Mouse (Mus musculus) adipocyte (in vitro differentiated cells): ENCODE measurements around the gene Srsf10.

Experiments
- DNase-seq: peaks from one replicate; pipeline ENCODE4 v3.0.0-alpha.2; 2016; ENCODE audit warnings: low spot score

Srsf10 gene

GRCm38 (mm10) chr4:135855536-135856222 lies at the start of gene Srsf10:
Gene Srsf10, plus strand, starts transcription at chr4:135855747.
- peak; percentile 96 for DNase-seq

DNA sequence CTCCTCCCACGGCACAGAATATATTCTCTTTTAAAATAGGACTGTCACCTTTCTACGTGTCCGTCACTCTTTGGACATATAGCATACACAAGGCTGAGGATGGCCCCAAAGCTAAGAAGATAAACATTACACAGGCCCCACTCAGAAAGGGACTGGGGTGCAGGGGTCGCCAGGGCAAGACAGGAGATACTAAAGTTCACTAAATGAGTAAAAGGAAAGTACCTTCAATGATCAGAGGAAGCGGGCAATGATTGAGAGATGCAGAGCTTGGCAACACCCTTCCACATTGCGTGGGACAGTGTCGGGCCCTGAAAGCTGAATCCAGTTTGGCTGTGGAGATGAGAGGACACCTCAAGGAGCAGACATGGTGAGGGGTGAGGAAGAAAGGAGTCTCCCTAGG lies 40.7 kb upstream of the Srsf10 start:
- no peak for DNase-seq

DNA sequence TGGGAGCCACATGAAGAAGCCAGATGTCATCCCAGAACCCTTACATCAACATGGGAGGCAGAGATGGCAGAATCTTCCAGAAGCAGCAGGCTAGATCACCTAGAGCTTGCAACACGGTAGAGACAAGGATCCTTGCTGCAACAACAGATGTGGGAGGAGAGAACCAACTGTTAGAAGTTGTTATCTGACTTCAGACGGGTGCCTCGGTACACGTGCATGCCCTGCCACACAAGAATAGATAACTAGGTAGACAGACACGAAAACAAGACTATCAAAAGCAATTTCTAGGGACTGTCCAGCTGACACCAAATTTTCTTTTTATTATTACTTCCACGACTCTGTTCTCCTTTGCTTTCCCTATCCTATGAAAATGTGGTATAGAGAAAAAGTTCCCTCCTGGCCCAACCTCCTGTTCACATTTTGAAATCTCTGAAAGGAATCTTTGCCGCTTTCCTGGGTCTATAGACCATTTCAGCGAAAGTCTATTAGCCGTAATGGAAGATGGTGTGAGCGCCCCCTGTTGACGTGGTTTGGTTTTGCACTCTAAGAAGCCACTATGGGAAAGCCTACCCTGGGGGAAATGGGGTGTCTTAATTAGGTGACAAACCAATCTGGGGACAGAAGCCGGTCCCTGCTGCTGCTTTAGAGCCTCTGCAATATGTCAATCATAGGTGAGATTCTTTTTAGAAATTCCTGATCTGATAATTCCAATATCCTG lies 38.5 kb upstream of the Srsf10 start:
- DNase-seq: peak; percentile 50

- no peak for DNase-seq
Observed at GRCm38 (mm10) chr4:135818366-135818765, 37.2 kb upstream of the Srsf10 start.

DNA sequence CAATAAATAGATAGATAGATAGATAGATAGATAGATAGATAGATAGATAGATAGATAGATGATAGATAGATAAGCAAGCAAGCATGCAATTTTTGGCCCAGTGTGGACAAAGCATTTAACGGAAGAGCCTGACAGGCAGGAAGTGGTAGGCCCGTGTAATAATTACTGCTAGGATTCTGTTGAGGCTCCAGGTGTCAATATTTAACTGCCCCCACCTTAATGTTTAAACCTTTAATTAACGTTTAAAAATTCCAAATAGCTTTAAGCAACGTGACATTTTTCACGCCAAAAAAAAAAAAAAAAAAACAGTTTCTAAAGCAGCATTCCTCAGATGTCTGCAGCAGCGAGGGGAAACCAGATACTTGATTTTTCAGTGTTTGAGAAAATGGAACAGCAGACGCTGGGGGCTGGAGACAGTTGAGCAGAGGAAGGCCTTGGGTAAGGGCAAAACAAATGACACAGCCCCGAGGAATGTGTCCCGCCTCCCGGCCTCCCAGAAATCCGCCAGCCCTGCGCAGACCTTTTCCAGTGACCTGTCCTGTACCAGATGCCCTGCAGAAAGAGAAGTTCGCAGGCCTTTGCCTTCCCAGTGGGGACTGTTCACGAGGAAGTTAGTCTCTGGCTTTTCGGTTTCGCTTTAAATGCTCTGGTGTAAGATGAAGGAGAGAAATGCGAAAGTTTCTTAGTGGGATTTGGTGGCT lies 35.6 kb upstream of the Srsf10 start:
- no peak for DNase-seq

- no peak for DNase-seq
Observed at GRCm38 (mm10) chr4:135821772-135822171, 33.8 kb upstream of the Srsf10 start.

- DNase-seq: no peak
Observed at GRCm38 (mm10) chr4:135823298-135823697, 32.2 kb upstream of the Srsf10 start.

- DNase-seq: no peak
Observed at GRCm38 (mm10) chr4:135824254-135824653, 31.3 kb upstream of the Srsf10 start.

DNA sequence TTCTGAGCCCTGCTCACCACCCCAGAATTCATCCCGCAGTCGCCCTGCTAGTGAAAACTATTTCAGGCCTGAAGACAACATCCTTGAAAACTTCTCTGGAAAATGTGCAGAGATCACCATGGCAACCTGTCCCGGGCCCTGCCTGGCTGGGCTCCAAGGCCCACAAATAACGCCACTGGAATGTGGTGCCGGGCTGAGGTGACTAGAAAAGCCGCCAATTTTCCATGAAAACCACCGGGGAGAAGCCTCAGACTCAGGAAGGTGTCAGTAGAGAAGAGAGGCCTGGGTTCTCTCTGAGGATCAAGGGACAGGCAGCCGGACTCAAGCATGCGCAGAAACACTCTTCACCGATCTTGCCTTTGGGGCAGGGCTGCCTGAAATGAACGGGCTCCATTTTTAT lies 27.1 kb upstream of the Srsf10 start:
- peak; percentile 58 for DNase-seq

DNA sequence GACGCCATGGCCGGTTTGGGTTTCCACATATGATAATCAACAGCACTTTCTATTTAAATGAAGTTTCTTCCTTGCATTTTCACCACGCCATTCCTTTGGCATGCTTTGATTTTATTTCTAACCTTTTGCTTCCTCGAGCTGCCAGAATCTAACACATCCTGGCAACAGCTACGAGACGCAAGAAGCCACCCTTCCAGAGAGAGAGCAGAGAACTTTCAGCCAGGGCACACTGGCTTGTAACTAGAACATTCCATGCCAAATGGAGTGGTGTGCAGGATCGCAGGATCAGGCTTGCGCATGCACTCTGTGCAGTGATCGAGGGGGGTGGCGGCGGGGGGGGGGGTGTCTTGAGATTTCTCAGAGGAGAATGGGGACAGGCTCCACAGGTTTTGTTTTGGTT lies 23.5 kb upstream of the Srsf10 start:
- DNase-seq: peak; percentile 73

DNA sequence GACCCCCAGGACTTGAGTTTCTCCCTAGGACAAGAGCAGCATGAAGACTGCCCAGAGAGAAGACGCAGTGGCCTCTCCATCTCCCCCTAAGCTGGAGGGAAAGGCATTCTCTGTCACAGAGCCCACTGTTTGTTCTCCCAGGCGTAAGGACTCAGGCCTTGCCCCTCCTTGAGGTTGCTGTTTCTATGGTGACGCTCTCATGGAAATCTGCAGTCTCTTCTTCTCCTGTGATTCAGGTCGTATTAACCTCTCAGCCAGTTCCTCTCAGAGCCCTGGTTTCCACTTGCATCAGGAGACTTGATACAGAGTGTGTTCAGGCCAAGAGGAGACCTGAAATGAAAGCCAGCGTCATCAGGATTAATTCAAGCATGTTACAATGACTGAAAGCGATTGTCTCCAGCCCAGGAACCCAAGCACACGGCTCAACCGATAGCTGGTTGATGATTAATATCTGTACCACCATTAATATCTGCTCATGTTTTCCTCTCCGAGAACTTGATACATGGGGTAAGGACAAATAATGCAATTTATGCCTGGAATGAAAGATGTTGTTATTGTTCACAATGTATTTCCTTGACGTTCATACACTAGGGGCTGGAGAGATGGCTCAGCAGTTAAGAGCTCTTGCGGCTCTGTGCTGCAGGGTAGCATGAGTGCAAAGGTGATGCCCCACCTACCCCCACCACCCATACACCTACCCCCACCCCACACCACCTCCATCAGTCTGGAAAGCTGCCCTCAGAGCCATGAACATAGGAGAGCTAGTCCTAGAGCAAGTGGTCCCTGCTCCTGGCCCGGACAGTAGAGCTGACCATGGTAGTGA lies 22.0 kb upstream of the Srsf10 start:
- DNase-seq: no peak

- DNase-seq: no peak
Observed at GRCm38 (mm10) chr4:135834124-135834717, 21.3 kb upstream of the Srsf10 start.

GRCm38 (mm10) chr4:135838925-135839292 lies 16.6 kb upstream of the Srsf10 start:
- DNase-seq: no peak

DNA sequence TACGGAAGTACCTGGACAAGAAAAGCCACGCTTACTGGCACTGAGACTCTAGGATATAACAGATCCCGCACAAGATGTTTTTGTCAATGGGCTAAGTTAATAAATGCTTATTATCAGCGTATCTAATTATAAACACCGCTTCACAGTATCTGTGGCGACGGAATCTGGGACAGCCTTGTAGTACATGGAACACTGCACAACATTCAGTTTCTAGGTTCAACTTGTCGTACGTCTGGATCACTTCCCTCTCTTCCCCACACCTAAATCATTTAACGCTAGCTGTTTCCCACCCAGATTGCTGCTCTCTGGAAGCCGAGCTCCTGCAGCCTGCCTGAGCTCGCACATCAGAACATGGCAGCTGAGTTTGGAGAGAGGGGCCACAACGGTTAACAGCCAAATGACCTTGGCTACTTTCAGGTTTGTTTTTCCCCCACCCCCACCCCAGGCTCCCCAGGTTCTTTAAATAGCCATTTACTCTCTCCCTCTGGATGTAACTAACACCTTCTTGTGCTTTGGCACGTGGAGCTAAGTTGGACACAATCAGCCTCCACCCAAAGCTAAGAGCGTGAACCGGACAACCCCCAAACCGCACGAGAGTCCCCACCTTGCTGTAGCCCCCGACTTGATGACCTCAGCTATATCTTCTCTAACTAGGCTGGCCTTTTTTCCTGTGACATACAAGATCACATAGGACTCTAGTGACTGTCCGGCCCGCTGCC lies 16.1 kb upstream of the Srsf10 start:
- DNase-seq: no peak

GRCm38 (mm10) chr4:135844400-135844799 lies 11.1 kb upstream of the Srsf10 start:
- DNase-seq: no peak

- peak; percentile 69 for DNase-seq
Observed at GRCm38 (mm10) chr4:135847581-135847980, 8.0 kb upstream of the Srsf10 start.

DNA sequence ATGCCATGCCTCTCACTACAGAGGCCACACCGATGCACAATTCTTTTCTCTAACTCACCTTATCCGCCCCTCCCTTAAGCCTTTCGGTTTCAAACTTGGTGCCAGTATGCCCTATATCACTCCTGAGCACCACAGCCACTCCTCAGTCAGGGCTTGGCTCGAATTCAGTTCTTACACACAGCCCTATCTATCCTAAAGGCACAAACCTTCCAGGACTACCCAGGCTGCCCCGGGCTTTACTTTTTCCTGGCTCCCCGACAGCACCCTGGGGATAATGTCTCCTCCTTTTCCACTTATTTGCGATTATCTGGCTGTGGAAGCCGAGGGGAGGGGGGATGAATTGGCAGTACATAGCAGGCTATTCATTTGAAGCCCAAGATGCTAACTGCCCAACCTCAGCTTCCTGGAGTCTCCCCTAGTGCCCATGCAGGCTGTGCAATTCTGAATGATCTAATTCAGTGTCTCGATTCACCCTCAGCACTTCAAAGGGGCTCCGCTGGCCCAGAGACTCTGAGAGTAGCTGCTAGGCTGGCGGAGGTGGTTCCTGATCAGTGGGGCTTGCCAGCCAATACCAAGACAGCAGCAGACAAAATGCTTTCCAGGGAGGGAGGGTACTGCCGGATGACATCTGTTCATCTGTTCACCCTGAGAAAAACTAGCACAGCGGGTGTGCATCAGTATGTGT lies 5.0 kb upstream of the Srsf10 start:
- DNase-seq: no peak

DNA sequence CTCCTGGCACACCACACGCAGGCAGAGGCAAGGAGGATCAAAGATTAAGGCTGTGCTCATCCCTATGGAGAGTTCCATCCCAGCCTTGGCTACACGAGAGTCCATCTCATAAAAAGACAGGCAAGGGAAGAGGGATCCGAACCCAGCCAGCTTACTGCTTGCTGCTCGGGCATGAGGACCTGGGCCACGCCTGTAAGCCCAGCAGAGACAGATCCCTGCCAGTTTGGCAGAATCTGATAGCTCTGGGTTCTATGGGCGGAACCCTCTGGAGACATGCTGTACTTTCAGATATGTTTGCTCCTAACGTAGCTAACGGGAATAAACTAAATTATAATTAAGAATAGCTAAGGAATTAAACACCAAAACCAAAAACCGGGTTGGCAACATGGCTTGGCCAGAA lies 3.6 kb upstream of the Srsf10 start:
- DNase-seq: no peak

GRCm38 (mm10) chr4:135853987-135854546 lies 1.5 kb upstream of the Srsf10 start:
- DNase-seq: no peak

GRCm38 (mm10) chr4:135854630-135855029 lies 917 bp upstream of the Srsf10 start:
- DNase-seq: no peak
